Mouse (Mus musculus) frontal cortex, adult (tissue): ENCODE measurements around the gene Zic3.

Source experiments
- ATAC-seq: cut with Nextera tagmentation; 2 replicates; pipeline ENCODE4 v1.9.2; 2017; ENCODE audit warnings: mild to moderate bottlenecking, moderate library complexity, mixed read lengths; ENCODE audit not compliant: low TSS enrichment

Zic3 gene

GRCm38 (mm10) chrX:58041865-58042264, 19.4 kb downstream of the Zic3 start:
- no peak for ATAC-seq

- ATAC-seq: no peak
These were observed 20.0 kb downstream of the Zic3 start for GRCm38 (mm10) chrX:58042512-58042911.
